Mouse (Mus musculus) gastrocnemius, adult 18-20 months (tissue): ENCODE results near the gene Dido1. TPM values are rescaled to one million over a fixed set of nuclear protein-coding genes. Genes with fewer than 3 reads are reported as not detected.

Experiments used
- DNase-seq: peaks from one replicate; pipeline ENCODE4 v3.0.0; 2021; ENCODE audit warnings: low spot score
- long read RNA-seq, 2 experiments: library from polyadenylated mRNA; stranded (forward); transcript quantifications; one replicate each; pipeline ENCODE4 v2.0.0; 2021
- total RNA-seq, 2 experiments: library from RNA; stranded (reverse); gene quantifications; 2 replicates each; pipeline ENCODE4 v1.2.3; 2021

The Dido1 gene
- total RNA-seq = 10 to 100 TPM; 15.3 to 19.4 TPM
- long read RNA-seq, experiment 1, partial matches to known transcripts = 2 of 9 reads
- long read RNA-seq, experiment 1, other reads (novel, unspliced or antisense) = 7 of 9 reads
- long read RNA-seq, experiment 2, full-length matches to known transcripts = 1 of 9 reads
- long read RNA-seq, experiment 2, partial matches to known transcripts = 2 of 9 reads
- long read RNA-seq, experiment 2, other reads (novel, unspliced or antisense) = 6 of 9 reads

DNA sequence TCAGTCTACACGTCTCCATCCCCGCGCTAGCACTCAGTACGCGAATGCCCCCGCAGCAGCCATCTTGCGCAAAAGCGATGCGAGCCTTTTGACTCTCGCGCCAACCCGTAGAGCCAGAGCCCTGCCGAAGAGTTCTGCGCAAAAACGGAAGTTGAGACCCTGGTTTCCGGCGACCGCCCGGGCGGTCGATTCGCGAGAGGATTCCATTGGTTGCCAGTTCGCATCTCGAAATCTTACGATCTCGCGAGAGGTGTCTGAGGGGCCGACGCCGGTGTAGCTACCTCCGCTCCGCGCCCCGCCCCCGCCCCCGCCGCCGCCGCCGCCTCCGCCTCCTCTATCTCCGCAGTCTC lies at the start of gene Dido1, which contains the start of gene Gid8:
Gene Dido1 (minus strand): TSS at position 77 of the 350 bp plus-strand sequence.
Gene Gid8 (plus strand): TSS at position 195 of the 350 bp plus-strand sequence.
- peak; percentile 97 for DNase-seq

DNA sequence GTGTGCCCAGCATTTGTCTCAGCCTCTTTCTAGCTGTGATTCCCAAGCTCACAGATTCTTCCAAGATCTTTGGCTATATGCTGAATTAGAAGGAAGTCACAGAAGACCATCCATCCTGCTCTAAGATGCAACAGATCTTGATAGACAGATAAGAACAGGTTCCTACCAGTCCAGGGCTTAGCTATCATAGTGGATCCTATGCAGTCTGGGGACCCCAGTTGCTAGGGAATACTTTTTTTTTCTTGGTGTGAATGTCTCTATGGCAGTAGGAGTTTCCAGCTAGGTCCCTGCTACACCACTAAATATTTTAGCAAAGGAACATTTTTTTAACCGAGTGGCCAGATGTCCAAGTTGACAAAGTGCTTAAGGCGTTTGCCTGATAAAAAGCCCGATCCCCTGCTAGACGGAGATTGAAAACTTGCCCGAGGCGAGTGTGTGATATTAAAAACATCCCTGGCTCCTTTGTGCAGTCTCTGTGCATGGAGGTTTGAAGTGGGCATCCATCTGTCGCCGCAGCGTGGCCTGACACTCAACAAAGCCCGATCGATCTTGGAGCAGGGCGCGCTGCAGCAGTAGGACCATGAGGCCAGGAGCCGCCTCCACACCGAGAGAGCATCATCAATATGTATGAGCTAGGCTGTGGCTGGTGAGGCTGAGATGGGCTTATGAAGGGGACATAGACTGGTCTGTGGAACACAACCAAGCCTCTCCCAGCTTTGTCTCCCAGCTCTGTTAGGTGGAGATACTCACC lies 48.9 kb upstream of the Dido1 start:
- DNase-seq = no peak

DNA sequence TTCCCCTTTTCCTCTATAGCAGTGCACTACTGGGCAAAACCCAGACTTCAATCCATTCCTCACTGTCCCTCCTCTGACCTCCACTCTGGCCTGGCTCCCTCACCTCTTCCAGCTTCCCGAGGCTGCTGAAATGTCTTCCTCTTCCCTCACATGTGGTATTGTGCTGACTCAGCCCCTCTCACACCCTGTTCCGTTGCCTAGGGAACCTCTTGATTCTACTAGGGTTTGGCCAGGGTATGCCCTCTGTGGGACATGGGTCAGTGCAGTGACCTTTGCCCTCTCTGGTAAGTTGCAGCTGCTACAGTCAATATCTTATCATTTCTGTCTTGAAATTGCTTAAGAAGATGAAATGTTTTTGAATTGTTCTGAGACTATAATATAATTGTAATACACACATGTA lies 47.0 kb upstream of the Dido1 start:
- no peak for DNase-seq

DNA sequence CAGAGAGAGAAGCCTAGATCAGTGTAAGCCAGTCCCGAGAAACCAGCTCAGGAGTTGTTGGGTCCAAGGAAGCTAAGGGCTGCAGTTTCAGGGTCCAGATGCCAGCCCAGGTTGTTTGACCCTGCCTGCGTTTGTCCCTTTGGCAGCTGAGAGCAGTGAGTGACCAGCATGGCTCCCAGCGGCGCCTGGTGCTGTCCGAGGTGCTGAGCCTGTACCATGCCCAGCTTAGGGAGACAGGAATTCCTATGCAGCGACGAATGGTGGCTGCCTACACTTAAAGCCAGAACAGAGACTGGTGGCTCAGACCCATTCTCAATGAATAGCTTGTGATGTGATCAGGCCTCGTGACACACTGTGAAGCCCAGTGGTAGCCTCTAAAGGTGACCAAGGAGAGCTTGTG lies 46.1 kb upstream of the Dido1 start:
- peak; percentile 26 for DNase-seq

DNA sequence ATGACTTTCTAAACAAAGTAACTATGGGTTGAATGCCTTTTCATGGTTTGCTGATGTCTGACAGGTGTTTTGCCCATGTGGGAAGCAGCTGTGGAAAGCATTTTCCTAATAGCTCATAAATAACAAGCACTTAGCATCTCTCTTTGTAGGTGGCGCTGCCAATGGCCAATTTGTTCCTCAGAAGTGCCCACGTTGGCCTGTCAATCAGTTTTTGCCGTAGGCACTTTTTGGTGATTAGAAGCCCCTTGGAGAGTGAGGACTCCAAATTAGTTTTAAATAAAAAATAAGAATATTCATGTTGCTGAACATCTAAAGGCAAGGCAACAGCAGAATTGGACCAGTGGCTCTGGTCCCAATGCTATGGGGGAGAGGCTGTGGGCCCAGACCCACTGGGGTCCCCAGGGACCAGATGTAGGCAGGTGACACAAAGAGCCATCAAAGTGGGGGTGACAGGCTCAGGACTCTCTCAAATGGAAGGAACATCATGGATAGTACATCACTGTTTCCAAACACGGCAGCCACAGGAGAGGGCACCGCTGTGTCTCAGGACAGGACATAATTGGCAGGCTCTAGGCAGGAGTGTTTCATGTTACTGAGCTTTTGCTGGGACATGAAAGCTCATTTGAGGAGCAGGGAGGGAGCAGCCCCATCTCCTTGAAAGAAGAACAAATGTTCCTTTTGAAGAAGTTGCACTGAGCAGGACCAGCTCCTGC lies 45.3 kb upstream of the Dido1 start:
- DNase-seq = no peak

DNA sequence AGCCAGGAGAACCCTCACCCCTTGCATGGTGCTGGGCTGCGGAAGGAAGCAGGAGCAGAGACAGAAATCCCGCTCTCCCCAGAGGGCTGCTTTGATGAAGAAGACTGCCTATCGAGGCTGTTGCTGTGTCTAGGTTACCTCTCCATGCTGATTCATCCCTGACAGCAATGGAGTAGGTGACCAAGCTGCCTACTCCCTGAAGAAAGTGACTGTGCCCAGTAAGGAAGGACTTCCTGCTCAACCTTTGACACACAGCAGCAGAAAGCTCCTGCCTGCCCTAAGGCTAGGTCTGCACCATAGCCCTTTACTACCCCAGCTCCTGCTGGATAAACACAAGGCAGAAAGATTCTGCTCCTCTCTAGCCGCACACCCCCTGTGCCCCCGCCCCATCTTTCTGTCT lies 39.1 kb upstream of the Dido1 start:
- no peak for DNase-seq

DNA sequence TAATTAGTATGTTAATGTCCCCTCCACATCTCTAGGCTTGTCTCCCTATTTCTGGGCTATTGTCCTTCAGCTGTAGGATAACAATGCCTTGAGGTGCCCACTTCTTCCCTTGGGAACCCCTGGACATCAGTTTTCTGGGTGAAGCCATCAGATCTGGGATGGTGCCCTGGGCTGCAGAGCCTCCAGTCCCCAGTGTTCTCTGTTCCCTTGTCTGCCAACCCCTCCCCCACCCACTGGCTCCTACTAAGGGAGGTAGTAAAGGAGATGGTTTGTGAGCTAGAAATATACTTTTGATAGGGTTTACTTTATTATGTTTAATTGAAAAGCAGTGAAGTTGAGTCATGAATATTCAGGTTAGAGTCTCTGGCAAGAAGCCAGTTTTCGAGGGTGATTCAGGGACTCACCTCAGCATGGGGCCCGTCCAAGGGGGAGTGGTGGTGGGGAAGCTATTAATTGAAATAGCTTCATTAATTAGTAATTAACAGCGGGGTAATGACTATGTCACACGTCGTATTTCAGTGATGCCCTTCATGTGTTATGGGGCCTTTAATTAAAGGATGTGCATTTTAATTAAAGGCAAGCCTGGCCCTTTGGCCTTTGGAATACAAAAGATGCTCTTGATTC lies 36.9 kb upstream of the Dido1 start:
- DNase-seq = no peak

DNA sequence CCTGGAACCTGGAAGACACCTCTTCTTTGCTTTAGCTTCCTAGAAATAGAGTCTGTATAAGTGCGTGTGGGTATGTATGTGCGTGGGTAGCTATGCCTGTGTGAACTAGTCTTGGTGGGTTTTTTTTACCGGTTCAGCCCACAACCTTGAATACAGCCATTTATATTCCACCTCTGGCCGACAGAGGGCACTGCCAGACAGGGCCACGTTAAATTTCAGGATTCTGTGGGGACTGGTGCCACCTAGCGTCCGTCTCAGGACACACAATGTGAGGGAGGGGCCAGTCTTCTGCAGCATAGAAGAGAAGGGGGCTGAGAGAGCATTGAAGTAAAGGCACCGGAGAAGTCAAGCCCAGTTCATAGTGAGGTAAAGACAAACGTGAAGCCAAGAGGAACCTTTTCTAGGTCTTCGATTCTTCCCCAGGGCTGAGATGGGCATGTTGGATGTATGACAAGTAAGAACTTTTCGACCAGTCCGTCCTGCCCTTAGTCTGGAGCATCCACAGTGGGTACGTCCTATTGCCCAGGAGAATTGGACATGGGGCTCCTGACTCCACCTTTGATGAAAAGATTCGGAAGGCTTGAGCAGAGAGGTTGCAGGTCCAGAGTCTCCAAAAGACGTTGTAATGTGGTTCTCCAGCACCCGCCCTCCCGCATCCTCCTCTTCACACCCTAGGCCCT lies 35.6 kb upstream of the Dido1 start:
- DNase-seq = peak; percentile 85

DNA sequence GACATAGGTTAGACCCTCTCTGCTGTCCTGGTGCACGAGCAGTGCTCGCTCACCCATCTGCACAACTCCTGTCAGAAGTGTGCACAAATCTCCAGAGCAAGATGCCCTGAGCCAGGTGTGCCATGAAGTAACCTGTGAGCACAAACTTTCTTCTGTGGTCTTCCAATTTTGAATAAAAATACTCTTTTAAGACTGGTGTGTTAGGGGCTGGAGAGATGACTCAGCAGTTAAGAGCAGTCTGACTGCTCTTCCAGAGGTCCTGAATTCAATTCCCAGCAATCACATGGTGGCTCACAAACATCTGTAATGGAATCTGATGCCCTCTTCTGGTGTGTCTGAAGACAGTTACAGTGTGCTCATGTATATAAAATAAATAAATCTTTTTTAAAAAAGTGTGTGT lies 33.5 kb upstream of the Dido1 start:
- DNase-seq = no peak

DNA sequence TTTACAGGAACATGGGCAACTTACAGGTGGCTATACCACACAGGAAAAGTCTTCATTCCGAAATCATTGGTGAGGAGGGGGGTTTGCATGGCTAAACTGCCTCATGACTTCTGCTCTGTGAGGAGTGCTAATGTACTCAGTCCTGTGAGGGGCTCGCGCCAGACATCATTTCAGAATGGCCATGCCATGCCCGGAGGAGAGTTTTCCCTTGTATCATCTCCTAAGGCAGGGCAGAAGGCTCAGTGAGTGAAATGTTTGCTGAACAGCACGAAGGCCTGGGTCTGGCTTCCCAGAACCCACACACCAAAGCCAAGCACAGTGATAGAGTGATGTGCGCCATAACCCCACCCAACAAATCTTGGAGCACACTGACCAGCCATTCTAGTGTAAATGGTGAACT lies 33.0 kb upstream of the Dido1 start:
- no peak for DNase-seq

DNA sequence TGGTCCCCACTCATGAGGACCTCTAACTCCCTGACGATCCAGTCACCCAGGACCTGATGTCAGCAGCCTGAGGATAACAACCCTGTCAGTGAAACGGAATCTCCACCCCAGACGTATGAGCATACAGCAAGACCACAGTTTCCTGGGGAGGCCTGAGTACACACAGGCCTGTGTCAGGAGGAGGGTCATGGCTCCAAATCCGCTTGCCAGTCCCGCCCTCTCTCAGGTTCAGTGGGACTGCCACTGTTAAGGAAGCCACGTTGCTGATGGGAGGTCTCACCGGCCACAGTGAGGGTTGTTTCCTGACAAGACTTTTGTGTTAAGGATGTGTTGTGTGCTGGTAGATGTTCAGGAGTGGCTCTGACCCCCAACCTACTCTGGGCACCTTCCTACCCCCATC lies 31.6 kb upstream of the Dido1 start:
- DNase-seq = no peak

DNA sequence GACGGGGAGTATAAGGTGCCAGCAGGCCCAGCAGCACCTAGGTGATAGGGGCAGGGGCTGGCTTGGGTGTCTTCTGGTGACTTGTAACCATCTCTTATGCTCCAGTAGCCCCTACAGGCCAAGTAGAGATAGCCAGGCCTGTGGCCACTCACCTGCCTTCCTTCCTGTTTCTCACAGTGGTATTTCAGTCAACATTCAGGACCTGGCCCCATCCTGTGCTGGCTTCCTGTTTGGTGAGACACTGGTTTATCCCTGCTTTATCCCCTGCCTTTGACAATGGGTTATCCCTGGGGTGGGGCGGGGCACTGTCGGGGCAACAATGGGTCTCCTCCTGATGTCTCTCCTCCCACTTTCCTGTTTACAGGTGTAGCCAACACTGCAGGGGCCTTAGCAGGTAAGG lies 30.6 kb upstream of the Dido1 start:
- no peak for DNase-seq

DNA sequence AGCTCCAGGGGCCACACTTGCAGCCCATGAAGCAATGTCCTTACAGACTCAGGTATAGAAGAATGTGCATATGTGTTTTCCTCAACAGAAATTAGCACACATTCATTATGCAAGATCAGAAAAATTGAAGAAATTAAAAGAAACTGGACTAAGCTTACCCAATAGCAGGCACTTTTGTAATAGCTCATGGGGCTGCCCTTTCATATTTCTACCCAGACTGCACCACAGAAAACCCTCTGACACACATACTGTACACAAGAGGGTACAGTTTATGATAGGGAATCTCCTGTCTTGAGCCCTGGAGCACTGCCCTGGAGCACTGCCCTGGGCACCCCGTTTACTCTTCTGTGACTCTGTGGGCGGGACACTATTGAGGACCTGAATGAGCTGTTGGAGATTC lies 28.2 kb upstream of the Dido1 start:
- no peak for DNase-seq

DNA sequence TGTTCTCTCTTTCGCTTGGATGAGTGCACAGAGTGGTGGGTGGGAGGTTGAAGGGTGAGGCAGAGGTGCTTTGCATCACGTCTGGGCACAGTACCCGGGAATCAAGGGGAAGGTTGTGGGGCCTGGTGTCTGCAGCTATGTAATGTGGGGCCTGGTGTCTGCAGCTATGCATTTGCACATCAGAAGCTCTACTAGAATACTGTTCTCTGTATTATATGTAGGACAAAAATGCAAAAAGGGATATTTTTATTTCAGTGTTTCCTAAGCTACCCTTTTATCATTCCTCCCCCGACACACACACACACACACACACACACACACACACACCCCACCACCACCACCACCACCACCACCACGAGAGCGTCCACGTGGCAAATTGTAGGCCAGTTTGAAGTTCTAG lies 25.4 kb upstream of the Dido1 start:
- DNase-seq = no peak

DNA sequence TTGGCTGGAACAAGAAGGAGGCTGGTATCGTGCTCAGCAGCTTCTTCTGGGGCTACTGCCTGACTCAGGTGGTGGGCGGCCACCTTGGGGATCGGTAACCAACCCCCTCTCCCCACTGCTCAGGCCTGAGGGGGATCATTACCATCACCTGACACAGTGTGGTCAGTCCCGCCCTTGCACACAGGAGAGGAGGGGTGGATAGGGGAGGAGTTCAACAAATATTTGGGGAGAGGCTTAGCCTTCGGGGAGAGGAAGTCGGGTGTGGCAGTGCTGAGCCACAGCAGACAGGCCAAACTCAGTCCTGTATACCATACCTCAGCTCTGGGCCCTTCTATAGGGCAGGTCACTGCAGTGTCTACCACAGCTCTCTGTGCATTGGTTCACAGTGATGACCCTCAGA lies 22.2 kb upstream of the Dido1 start:
- DNase-seq = no peak

DNA sequence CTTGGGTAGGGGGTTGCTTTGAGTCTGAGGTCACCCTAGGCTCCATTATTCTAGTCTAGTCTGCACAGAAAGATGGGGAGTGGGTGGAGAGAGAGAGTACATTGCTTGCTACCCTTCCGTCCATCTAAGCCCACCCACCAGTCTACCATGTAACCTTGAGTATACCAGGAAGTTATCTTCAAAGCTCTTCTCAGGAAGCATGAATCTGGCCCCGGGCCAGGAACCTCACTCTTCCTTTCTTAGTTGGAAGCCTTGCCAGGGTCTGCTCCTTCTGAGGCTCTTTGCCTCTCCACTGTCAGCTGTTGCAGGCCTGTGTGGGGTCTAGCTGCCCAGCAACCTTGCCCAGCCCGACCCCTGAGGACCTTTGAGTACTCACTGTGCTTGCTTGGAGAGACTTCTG lies 21.2 kb upstream of the Dido1 start:
- DNase-seq = no peak

DNA sequence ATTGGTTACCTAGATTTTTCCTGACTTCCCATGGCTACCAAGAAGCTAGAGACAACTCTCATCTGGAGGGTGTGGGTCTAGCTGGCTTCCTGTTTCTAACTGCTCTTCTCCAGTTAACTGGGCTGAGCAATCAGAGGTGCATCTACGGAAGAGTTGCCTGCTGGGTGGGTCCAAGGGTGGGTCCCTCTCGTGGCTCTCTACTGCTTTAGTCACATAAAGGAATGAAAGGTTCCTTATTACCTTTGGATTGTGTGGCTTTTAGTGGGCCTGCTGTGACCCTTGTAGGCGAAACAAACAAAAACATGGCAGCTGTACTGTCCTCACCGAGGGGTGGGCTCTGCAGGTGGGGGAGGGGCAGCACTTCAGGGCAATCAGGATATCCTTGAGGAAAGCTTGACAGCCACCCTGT lies 17.8 kb upstream of the Dido1 start:
- DNase-seq = no peak

DNA sequence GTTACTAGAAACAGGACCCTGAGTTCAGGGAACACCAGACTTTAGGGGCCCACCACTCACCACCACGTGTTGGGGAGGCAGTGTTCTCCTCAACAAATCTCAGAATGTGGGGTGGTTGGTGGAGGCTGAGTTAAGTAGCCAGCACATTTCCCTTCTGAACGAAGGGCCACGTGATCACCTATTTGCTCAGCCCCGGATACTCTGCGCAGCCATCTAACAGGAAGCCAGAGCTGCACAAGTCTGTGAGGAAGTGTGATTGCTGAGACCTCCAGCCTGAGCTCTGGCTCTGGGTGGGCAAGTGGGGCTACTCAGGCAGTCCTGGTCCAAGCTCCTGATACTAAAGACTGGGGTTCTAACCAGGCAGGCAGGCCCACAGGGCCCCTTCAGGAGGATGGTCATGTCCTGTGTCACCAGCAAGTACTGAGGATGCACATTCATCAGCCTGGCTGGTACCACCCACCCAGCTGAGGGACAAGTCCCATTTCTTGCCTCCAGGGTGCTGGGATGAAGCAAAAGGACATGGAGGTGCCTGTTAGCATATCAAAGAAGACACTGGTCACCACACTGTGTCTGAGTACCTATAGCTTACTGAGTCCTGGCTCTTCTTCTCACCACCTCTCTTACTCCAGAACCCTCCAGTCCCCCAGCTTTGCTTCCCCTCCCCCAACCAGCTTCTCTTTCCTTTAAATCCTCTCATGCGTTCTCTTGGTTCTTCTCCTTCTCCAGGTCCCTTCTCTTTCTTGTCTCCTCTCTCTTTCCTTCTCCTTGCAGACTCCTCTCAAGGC lies 17.1 kb upstream of the Dido1 start:
- no peak for DNase-seq

DNA sequence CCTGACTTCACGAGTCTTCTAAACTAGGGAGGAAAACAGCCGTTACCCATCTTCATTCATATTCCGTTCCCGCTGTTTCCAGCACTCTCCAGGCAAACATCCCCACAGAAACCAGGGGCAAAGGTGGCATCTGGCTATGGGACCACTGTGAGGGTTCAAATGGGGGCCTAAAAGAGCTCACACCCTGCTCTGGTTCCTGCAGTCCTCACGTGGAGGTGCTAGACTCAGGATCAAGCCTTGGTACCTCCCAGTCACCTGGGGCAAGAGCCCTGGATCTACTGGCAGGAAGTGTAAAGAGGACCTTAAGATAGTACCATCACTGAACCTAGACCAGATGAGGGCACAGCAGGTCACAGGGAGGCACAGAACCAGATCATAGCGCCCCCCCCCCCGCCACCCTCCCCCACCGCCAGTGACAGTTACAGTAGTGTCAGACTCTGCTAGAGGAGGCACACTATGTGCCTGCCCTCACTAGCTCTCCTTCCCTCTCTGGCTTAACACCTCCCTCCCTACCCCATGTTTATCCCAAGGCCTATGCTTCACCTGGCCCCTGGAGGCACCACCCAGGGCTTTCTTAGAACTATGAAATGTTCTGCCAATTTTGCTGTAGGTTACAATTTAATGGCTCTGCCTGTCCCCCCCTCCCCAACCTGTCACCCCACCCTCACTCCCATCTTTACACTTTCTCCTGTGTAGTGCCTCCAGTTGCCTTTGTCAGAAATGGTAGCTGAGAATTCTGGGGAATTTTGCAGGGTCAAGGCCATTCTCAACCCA lies 16.2 kb upstream of the Dido1 start:
- no peak for DNase-seq

DNA sequence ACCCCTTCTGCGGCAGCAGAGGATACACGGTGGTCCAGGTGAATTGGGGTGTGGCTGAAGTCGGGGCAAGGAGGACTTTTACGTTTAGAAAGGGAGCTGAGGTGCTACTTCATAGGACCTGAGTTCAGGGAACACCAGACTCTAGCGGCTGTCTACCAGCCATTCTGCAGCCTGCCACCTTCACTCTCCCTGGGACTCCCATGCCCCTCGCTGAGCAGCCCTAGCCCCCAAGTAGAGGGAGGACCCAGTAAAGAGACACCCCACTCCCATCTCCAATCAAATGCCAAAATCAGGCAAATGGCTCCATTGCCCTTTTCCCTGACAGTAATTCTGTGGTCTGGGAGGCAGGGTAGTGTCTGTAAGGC lies 15.6 kb upstream of the Dido1 start:
- DNase-seq = no peak
